Mouse (Mus musculus): ENCODE results near the gene Hfe2.

Hfe2 gene

DNA sequence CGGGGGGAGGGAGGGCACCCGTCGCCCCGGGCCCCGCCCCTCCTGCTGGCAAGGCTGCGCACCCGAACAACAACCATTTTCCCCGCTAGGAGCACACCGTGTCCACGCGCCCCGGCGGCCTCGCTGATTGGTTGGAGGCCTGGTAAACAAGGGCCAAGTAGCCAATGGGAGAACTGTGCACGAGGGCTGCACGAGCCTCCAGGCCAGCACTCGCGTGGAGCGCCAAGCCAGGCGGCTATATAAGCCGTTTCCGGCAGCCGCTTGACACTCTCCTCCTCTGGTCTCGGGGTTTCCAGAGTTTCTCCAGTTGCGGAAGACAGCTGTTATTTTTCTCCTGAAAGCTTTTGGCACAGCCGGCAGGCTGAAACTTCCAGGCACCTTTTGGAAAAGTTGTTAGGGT is 32.7 kb downstream of the Hfe2 start, which contains the start of gene Txnip:
TSS of gene Txnip (plus strand) at position 264 of the 400 bp plus-strand sequence.
- peak; percentile 88 to 96 for DNase-seq (ENCODE audit: low spot score in 2 of 2)

DNA sequence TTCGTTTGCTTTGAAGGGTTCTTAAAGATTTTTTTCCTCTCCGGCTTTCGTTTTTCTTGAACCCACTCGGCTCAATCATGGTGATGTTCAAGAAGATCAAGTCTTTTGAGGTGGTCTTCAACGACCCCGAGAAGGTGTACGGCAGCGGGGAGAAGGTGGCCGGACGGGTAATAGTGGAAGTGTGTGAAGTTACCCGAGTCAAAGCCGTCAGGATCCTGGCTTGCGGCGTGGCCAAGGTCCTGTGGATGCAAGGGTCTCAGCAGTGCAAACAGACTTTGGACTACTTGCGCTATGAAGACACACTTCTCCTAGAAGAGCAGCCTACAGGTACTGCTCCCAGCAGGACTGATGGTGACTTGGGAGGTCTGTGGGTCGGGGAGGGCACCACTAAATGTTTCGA is 33.2 kb downstream of the Hfe2 start:
- DNase-seq (ENCODE audit: low spot score in 2 of 2): no peak

DNA sequence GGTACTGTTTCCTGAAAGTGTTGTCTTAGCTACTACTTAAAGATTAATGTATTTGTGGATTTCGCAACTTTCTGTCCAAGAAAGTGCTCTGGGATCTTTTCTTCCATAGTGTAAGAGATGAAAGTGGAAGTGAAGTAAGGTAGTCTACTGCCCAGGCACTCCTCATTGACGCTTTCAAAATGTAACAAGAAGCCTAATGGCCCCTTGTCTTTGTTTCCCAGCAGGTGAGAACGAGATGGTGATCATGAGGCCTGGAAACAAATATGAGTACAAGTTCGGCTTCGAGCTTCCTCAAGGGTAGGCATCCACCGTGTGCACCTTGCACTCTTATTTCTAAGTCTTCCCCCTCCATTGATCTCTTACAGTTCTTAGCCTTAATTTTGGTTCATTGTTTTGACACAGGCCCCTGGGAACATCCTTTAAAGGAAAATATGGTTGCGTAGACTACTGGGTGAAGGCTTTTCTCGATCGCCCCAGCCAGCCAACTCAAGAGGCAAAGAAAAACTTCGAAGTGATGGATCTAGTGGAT is 33.8 kb downstream of the Hfe2 start:
- no peak for DNase-seq (ENCODE audit: low spot score in 2 of 2)

DNA sequence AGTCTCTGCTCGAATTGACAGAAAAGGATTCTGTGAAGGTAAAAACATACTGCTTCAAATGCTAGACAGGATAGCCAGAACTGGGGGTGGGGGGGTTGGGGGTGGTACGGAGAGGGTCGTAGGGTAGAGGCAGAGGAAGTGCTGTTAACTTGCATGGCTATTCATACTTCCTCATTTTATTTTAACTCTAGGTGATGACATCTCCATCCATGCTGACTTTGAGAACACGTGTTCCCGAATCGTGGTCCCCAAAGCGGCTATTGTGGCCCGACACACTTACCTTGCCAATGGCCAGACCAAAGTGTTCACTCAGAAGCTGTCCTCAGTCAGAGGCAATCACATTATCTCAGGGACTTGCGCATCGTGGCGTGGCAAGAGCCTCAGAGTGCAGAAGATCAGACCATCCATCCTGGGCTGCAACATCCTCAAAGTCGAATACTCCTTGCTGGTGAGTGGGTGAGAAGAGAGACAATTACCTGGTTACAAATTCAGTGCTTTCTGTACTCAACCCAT is 34.5 kb downstream of the Hfe2 start:
- no peak for DNase-seq (ENCODE audit: low spot score in 2 of 2)

DNA sequence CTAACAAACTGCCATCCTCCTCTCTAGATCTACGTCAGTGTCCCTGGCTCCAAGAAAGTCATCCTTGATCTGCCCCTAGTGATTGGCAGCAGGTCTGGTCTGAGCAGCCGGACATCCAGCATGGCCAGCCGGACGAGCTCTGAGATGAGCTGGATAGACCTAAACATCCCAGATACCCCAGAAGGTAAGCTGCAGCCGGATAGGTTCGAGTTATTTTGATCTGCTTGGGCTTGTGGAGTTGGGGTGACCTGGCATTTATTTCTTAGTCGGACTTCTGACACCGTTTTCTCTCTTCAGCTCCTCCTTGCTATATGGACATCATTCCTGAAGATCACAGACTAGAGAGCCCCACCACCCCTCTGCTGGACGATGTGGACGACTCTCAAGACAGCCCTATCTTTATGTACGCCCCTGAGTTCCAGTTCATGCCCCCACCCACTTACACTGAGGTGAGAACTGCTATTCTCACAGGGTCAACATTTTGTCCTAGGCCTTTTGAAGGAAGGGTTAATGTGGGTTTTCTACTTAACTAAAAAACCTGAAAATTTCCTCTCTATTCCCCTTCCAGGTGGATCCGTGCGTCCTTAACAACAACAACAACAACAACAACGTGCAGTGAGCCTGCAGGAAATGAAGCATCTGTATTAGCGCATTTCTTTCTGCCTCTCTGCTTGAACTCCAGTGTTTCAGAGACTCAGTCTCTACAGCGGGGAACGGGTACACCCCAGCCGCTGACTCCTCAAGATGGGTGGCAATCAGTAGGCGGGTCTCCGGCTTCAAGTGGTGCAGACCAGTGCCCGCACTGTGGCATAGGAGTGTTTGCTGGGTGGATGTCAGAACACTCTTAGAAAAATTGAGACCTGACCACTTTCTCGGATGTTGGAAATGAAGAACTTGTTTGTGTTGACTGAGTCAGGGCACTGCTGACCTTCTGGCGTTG is 35.2 kb downstream of the Hfe2 start:
- DNase-seq (ENCODE audit: low spot score in 2 of 2): no peak

DNA sequence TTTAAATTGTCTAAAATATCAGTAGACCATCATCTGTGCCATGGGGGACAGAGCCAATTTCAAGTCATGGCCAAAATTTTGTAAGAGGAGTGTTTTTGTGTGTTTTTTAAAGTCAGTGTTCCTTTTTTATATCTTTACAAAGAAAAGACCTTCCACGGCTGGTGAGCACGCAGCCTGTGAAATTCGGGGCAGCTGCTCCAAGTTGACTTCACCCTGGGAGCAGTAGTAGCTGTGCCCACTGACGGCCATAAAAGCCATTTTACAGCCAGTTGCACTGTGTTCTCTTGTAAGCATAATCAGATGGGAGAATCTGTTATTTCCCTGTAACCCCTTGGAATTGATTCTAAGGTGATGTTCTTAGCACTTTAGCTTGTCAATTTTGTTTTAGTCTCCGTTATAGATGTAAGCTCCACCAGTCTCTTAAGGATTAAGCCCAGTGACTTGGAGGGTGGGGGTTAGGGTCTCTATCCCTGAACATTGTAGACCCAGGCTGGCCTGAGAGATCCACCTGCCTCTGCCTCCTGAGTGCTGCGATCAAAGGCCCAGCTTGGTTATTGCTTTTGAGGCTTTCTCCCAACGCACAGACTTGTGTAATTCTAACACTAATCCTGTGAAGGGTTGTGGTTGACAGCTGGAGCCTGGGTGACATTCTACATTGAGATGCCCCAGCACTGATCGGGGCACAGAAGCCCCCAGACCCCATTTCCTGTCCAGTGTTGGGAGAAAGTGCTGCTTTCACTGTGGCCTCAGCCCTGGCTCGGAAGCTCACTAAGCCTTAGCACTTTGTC is 36.1 kb downstream of the Hfe2 start:
- no peak for DNase-seq (ENCODE audit: low spot score in 2 of 2)

DNA sequence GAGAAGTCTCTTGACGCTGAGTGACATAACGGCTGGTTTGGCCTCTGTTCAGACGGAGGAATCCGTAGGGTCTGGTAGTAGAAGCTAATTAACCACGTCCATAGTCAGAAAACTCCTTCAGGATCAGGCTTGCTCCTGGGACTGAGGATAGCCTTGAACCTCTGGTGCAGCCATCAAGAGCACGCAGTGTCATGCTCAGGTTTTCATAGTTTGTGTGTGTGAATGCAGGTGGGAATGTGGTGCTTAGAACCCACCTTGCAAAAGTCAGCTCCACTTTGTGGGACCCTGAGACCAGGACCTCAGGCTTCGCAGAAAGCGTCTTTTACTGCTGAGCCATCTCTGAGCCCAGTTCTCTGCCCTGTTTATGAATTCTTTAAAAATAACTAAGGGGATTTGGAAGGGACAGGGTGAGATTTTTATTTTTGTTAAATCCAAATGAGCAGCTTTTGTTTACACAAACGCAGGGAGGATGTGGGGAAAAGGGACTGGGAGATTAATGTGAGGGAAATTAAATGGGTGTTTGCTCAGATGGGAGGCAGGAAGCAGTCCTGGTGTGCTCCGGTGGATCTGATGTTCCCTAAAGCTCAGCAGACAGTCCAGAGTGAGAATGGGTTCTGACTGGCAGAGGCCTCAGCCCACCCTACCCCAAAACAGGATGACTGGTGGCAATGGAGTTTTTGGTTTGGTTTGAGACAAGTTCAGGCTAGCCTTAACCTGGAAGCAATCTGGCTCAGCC is 37.1 kb downstream of the Hfe2 start:
- no peak for DNase-seq (ENCODE audit: low spot score in 2 of 2)

DNA sequence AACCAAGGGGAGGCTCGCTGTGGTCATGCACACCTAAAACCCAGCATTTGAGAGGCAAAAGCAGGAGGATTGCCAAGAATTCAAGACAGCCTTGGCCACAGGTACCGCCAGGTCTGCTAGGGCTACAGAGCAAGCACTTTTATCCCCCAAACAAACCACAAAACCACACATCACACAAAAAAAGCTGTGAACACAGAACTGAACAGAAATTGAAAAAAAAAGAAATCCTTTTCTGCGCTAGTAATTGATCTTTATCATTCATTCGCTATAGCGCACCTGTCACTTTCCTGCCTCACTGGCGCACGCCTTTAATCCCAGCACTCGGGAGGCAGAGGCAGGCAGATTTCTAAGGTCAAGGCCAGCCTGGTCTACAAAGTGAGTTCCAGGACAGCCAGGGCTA is 38.3 kb downstream of the Hfe2 start:
- no peak for DNase-seq (ENCODE audit: low spot score in 2 of 2)

DNA sequence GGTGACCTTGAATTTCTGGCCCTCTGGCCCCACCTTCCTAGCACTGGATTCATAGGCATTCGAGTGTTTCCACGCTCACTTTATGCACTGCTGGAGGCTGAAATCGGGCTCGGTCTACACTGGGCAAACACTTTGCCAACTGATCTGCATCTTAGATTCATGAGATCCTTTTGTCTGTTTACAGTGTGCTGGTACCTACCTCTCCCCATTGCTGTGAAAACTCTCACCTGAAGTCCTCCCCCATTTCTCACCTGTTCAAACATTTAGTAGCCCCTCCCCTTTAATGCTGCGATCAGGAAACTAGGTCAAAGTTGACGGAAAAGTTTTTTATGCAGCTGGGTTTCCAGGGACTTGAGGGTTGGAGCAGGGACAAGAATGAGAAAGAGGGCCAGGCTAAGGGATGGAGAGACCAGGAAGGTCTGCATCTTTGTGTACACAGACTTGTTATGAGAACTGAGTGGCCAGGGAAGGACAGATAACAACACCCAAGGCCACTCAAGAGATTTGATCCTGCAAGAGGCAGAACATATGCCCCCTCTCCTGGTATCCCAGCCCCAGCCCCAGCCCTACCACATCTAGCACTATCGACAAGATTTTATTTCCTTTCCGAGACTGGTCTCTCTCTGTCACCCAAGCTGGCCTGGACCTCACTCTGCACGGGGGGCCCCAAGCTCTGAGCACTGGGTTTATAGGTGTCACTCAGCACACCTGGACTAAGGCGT is 39.1 kb downstream of the Hfe2 start:
- DNase-seq (ENCODE audit: low spot score in 2 of 2): no peak

DNA sequence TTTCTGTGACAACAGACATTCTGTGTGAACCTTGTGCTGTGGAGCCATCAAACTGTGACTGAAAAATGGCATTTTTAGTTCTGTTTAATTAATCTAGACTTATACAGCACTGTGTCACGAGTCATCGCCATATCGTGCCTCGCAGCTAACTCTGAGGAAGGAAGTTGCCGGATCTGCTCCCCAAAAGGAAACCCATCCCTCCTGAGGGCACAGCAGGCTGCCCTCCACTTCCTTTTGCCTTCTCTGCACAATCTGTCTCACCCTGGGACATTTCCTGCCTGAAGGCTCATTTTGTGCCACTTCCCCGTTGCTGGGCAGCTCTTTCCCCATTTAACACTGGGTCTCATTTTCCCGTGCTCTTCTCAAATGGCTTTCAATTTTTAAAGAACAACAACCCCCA is 39.7 kb downstream of the Hfe2 start:
- no peak for DNase-seq (ENCODE audit: low spot score in 2 of 2)

DNA sequence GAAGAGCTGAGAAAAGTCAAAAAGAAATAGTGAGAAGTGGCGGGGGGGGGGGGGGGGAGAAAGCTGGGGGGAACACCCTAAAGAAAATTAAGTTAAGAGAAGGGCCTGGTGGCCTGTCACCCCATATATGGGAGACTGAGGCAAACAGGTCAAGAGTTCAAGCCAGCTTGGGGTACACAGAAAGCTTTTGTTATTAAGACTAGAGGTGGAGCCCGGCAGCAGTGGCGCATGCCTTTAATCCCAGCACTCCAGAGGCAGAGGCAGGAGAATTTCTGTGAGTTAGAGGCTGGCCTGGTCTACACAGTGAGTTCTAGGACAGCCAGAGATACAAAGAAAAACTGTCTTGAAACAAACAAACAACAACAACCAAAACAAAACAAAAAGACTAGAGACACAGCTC is 40.1 kb downstream of the Hfe2 start:
- DNase-seq (ENCODE audit: low spot score in 2 of 2): no peak

DNA sequence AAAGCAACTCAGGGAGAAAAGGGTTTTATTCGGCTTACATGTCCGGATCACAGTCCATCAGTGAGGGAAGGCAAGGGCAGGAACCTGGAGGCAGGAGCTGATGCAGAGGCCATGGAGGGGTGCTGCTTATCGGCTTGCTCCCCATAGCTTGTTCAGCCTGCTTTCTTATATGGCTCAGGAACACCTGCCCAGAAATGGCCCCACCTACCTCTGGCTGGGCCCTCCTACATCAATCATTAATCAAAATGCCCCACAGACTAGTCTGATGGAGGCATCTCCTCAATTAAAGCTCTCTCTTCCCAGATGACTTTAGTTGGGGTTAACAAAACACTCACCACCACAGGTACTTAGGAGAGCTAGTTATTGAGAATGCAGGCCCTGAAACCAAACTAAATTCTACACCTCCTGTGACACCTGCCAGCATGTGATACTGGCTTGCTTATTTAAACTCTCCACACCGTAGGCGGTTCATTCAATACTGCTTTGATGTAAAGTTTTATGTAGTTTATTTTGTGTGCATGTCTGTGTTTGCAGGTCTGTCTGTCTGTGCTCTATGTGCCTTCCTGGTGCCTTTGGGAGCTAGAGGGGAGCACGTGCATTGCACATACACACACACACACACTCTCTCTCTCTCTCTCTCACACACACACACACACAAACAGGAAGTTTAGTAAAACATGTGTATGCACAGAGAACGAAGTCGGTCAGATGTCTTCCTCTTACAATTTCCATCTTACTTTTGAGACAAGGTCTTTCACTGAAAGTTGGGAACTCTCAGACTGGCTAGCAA is 41.9 kb downstream of the Hfe2 start:
- DNase-seq (ENCODE audit: low spot score in 2 of 2): no peak

DNA sequence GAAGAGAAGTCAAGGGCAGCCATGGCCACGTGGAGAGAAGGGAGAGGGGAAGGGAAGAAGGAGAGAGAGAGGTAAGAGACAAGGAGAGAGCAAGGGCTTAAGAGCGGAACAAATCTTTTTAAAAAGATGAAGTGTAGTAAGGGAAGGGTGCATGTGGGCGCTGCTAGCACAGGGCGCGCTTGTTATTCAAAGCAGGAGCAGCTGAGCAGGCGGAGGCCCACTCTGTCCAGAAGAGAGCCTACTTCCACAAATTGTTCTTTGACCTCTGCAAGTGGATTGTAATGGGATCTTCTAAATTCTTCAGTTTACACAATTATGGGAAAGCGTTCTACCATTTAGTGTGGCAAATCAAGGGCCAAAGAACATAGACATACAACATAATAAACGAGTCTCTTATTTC is 43.6 kb downstream of the Hfe2 start:
- DNase-seq (ENCODE audit: low spot score in 2 of 2): no peak

DNA sequence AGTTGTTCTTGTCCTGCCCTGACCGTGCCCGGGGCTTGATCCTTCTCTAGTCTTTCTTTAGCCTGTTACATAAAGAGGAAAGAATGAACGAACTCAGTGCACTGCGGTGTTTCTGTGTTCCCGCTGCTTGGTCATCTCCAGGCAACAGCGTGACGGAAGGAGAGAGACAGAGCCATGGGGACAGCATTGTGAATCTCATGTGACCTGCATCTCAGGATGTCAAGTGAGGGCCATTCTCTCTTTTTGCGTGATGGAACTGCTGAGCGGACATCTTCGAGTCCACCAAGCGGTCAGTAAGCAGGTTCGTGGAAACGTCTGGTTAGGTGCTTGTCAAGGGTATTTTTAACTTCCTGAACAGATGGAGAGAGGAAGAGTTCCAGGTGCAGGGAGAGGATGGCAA is 44.5 kb downstream of the Hfe2 start:
- DNase-seq (ENCODE audit: low spot score in 2 of 2): no peak

DNA sequence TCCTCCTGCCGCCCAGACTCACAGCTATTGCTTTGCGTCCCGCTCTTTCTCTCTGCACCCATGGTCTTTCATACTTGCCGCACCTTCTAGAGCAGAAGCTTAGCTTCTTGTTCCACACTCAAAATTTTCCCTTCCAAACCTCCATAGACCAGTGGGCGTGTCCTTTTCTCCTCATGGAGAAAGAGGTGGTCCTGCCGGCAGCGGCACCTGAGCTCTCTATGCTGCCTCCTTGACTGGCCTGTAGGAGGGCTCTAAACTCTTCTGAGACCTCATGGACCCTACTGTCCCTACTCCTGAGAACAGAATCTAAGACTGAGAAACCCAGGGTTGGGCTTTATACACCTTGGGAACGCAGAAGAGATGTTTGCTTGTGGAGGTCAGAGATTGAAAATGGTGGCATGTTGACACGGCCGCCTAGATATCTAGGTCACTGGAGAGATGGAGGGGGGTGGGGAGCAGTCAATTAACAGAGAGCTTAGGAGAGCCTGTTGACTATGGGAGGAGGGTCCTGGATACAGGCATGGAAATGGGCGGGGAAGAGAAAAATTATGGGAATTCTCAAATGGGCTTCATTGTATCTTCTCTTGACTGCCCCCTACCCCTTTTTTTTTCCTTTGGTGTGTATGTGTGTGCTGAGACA is 45.1 kb downstream of the Hfe2 start:
- no peak for DNase-seq (ENCODE audit: low spot score in 2 of 2)

DNA sequence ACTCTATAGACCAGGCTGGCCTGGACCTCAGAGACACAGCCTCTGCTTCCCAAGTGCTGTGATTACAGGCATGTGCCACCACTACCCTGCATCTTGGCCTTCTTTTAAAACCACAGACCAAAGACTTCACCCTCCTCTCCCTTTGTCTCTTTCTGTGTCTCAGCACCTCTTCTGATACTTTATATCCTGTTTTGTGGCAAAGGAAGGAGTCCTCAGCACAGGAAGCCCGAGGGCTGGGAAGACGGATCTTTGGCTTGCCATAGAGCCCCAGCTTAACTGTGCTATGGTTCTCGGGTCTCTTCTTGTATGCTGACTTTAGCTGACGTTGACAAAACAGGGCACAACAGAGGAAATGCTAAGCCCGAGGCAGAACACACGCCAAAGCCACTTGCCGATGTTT is 45.7 kb downstream of the Hfe2 start:
- no peak for DNase-seq (ENCODE audit: low spot score in 2 of 2)

DNA sequence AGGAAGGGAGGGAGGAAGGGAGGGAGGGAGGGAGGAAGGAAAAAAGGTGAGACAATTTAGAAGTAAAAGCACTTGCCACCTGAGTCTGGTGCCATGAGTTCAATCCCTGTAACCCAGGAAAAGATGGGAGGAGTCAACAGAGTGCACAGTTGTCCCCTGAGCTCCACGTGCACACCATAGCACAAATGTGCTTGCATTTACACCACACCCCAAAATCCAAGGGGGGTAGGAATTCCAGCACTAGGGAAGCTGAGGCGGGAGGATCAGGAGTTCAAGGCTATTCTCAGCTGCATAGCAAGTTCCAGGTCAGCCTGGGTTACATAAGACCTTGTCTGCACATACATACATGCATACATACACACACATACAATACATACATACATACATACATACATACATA is 46.4 kb downstream of the Hfe2 start:
- DNase-seq (ENCODE audit: low spot score in 2 of 2): no peak

DNA sequence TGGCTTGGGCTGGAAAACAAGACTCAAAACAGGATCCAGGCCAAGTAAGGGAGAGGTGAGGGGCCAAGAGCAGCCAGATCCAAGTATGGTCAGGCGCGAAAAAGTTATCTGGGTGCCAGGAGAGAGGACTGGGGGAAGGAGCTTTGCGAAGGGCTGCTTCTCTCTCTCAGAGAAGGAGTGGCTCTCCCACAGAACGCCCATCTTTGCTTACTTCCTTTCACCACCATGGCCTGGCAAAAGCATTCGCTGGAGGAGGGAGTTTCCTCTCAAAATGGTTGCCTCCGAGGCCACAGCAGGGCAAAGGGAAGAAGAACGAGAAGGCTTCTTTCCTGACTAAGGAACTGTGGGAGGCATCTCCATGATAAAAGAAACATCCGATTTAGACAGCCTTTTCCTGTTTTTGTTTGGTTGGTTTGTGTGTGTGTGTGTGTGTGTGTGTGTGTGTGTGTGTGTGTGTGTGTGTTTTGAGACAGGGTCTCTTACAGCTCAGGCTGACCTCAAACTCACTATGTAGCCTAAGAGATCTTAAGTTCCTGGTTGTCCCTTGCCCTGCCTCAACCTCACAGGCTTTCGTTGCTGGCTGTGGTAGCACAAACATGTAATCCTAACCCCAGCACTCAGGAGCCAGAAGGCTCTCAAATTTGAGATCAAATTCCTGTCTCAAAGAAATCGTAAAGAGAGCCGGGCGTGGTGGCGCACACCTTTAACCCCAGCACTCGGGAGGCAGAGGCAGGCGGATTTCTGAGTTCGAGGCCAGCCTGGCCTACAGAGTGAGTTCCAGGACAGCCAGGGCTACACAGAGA is 47.1 kb downstream of the Hfe2 start:
- no peak for DNase-seq (ENCODE audit: low spot score in 2 of 2)
